Mouse (Mus musculus) midbrain, embryonic 15.5 days (tissue): ENCODE measurements around the gene Dlg2. TPM values are rescaled to one million over a fixed set of nuclear protein-coding genes. Genes with fewer than 3 reads are reported as not detected.

ENCODE experiments used
- ATAC-seq: fragments of 200-750 bp; cut with Nextera tagmentation; replicated peaks from 2 replicates; pipeline ENCODE4 v1.8.0; 2017; ENCODE audit warnings: moderate TSS enrichment
- H3K27ac ChIP-seq: fragments of 300-500 bp; sonication (generic); 2 replicates; pipeline ENCODE4 v1.5.1; 2015; ENCODE audit warnings: mild to moderate bottlenecking, inconsistent platforms
- H3K27me3 ChIP-seq: fragments of 300-500 bp; sonication (generic); replicated peaks from 2 replicates; pipeline ENCODE4 v1.6.1; 2015; ENCODE audit warnings: inconsistent platforms
- H3K36me3 ChIP-seq: fragments of 300-500 bp; sonication (generic); replicated peaks from 2 replicates; pipeline ENCODE4 v1.6.1; 2015; ENCODE audit warnings: inconsistent platforms
- H3K4me1 ChIP-seq: fragments of 300-500 bp; sonication (generic); 2 replicates; pipeline ENCODE4 v1.6.1; 2015; ENCODE audit warnings: inconsistent platforms
- H3K4me2 ChIP-seq: fragments of 300-500 bp; sonication (generic); 2 replicates; pipeline ENCODE4 v1.6.1; 2015; ENCODE audit warnings: inconsistent platforms, mild to moderate bottlenecking, moderate library complexity
- H3K4me3 ChIP-seq: fragments of 300-500 bp; sonication (generic); 2 replicates; pipeline ENCODE4 v1.5.1; 2015; ENCODE audit warnings: mild to moderate bottlenecking, inconsistent platforms
- H3K9ac ChIP-seq: fragments of 300-500 bp; sonication (generic); 2 replicates; pipeline ENCODE4 v1.6.1; 2015; ENCODE audit warnings: mild to moderate bottlenecking, inconsistent platforms
- H3K9me3 ChIP-seq: fragments of 300-500 bp; sonication (generic); 2 replicates; pipeline ENCODE4 v1.6.1; 2016; ENCODE audit warnings: inconsistent platforms
- WGBS: fragments of 180-500 bp; shearing (Covaris S2); methylation state at CpG from one replicate; pipeline ENCODE4 v1.1.7; 2015; ENCODE audit warnings: mixed read lengths; 5-methylcytosine and 5-hydroxymethylcytosine counted together
- polyA plus RNA-seq: library from polyadenylated mRNA; unstranded; fragments of >200 nt; fragmentation: Nextera tagmentation; extraction: Ambion mirVana; gene quantifications from 2 replicates; pipeline ENCODE4 v1.2.1, GENCODE M21; 2015

Gene Dlg2
- polyA plus RNA-seq, 1 experiment from 2014 or later: 28.8 TPM

- Histone ChIP-seq H3K9me3 (no peaks in the 10 kb centered on the region), H3K27me3 (no peaks in the 10 kb centered on the region), H3K4me1 (no peaks in the 10 kb centered on the region), H3K4me2 (no peak overlapping the region), H3K9ac (no peak overlapping the region), H3K27ac (no peak overlapping the region), H3K4me3 (no peak overlapping the region), H3K36me3 (no peaks in the 10 kb centered on the region)
- 0 out of 2 replicates have a peak, but pooled peaks have one; percentile 17 for ATAC-seq
- 43% methylated on average over 3 of the region's 3 CpGs for WGBS
Measured at GRCm38 (mm10) chr7:91514445-91514844, 1038.0 kb downstream of the Dlg2 start.

GRCm38 (mm10) chr7:91516225-91516624, 1039.8 kb downstream of the Dlg2 start:
- H3K4me2 ChIP-seq: no peak overlapping the region
- 65% methylated on average over 3 of the region's 3 CpGs for WGBS
- H3K27ac ChIP-seq: no peak overlapping the region
- H3K9me3 ChIP-seq: no peaks in the 10 kb centered on the region
- H3K9ac ChIP-seq: no peak overlapping the region
- 0 out of 2 replicates have a peak, but pooled peaks have one; percentile 30 for ATAC-seq
- H3K36me3 ChIP-seq: no peaks in the 10 kb centered on the region
- H3K27me3 ChIP-seq: no peaks in the 10 kb centered on the region
- H3K4me1 ChIP-seq: no peaks in the 10 kb centered on the region
- H3K4me3 ChIP-seq: no peak overlapping the region

- H3K36me3 ChIP-seq: no peaks in the 10 kb centered on the region
- no peaks in the 10 kb centered on the region for H3K9me3 ChIP-seq
- H3K4me2 ChIP-seq: no peak overlapping the region
- no peak overlapping the region for H3K27ac ChIP-seq
- WGBS: 96% methylated on average over 1 of the region's 1 CpGs
- ATAC-seq: no peak
- H3K9ac ChIP-seq: no peak overlapping the region
- H3K27me3 ChIP-seq: no peaks in the 10 kb centered on the region
- no peaks in the 10 kb centered on the region for H3K4me1 ChIP-seq
- no peak overlapping the region for H3K4me3 ChIP-seq
Measured at GRCm38 (mm10) chr7:91525859-91526258, 1049.4 kb downstream of the Dlg2 start.

GRCm38 (mm10) chr7:91542597-91543285, 1066.3 kb downstream of the Dlg2 start:
- peak; percentile 90 for ATAC-seq
- Histone ChIP-seq H3K4me3 (peak overlapping the region; percentile 46), H3K4me1 (peaks cover 5% of the 10 kb centered on the region; the same call in 1 of the 2 replicates), H3K27ac (peak overlapping the region; percentile 64), H3K4me2 (peak overlapping the region; percentile 63), H3K9ac (peak overlapping the region; percentile 46), H3K36me3 (no peaks in the 10 kb centered on the region), H3K27me3 (no peaks in the 10 kb centered on the region), H3K9me3 (no peaks in the 10 kb centered on the region)
- WGBS: under 1% methylated on average over 29 of the region's 29 CpGs

- peaks cover 5% of the 10 kb centered on the region; the same call in 1 of the 2 replicates for H3K4me1 ChIP-seq
- peak overlapping the region; percentile 64 for H3K27ac ChIP-seq
- H3K36me3 ChIP-seq: no peaks in the 10 kb centered on the region
- 35% methylated on average over 4 of the region's 4 CpGs for WGBS
- peak overlapping the region; percentile 46 for H3K4me3 ChIP-seq
- peak overlapping the region; percentile 63 for H3K4me2 ChIP-seq
- H3K27me3 ChIP-seq: no peaks in the 10 kb centered on the region
- H3K9ac ChIP-seq: peak overlapping the region; percentile 46
- peak; percentile 82 for ATAC-seq
- H3K9me3 ChIP-seq: no peaks in the 10 kb centered on the region
Measured at GRCm38 (mm10) chr7:91543286-91543650, 1066.8 kb downstream of the Dlg2 start.

- Histone ChIP-seq H3K27me3 (no peaks in the 10 kb centered on the region), H3K4me3 (no peak overlapping the region), H3K27ac (no peak overlapping the region), H3K4me2 (peak overlapping the region; percentile 63; the same call in 1 of the 2 replicates), H3K9ac (no peak overlapping the region), H3K36me3 (no peaks in the 10 kb centered on the region), H3K4me1 (peaks cover 5% of the 10 kb centered on the region; the same call in 1 of the 2 replicates), H3K9me3 (no peaks in the 10 kb centered on the region)
- WGBS: 82% methylated on average over 3 of the region's 3 CpGs
- no peak for ATAC-seq
Measured at GRCm38 (mm10) chr7:91544600-91544999, 1068.1 kb downstream of the Dlg2 start.

GRCm38 (mm10) chr7:91548796-91549195, 1072.3 kb downstream of the Dlg2 start:
- 53% methylated on average over 1 of the region's 1 CpGs for WGBS
- Histone ChIP-seq H3K36me3 (no peaks in the 10 kb centered on the region), H3K4me3 (no peak overlapping the region), H3K27ac (no peak overlapping the region), H3K27me3 (no peaks in the 10 kb centered on the region), H3K9me3 (no peaks in the 10 kb centered on the region), H3K4me2 (no peak overlapping the region), H3K9ac (no peak overlapping the region), H3K4me1 (no peaks in the 10 kb centered on the region)
- ATAC-seq: no peak

GRCm38 (mm10) chr7:91557582-91557981, 1081.1 kb downstream of the Dlg2 start:
- Histone ChIP-seq H3K36me3 (no peaks in the 10 kb centered on the region), H3K4me3 (no peak overlapping the region), H3K9ac (no peak overlapping the region), H3K4me1 (no peaks in the 10 kb centered on the region), H3K9me3 (no peaks in the 10 kb centered on the region), H3K4me2 (no peak overlapping the region), H3K27me3 (no peaks in the 10 kb centered on the region), H3K27ac (no peak overlapping the region)
- ATAC-seq: no peak

- Histone ChIP-seq H3K27ac (no peak overlapping the region), H3K36me3 (no peaks in the 10 kb centered on the region), H3K4me3 (no peak overlapping the region), H3K4me1 (no peaks in the 10 kb centered on the region), H3K4me2 (no peak overlapping the region), H3K9ac (no peak overlapping the region), H3K9me3 (no peaks in the 10 kb centered on the region), H3K27me3 (no peaks in the 10 kb centered on the region)
- ATAC-seq: no peak
Measured at GRCm38 (mm10) chr7:91567423-91567822, 1091.0 kb downstream of the Dlg2 start.

GRCm38 (mm10) chr7:91570969-91571368, 1094.5 kb downstream of the Dlg2 start:
- no peaks in the 10 kb centered on the region for H3K4me1 ChIP-seq
- no peak overlapping the region for H3K9ac ChIP-seq
- H3K27ac ChIP-seq: no peak overlapping the region
- no peak overlapping the region for H3K4me2 ChIP-seq
- H3K9me3 ChIP-seq: no peaks in the 10 kb centered on the region
- no peak overlapping the region for H3K4me3 ChIP-seq
- peak; percentile 66; the same call in 1 of the 2 replicates for ATAC-seq
- 87% methylated on average over 2 of the region's 2 CpGs for WGBS
- no peaks in the 10 kb centered on the region for H3K27me3 ChIP-seq
- H3K36me3 ChIP-seq: no peaks in the 10 kb centered on the region

GRCm38 (mm10) chr7:91572666-91573065, 1096.2 kb downstream of the Dlg2 start:
- WGBS: 68% methylated on average over 2 of the region's 2 CpGs
- Histone ChIP-seq H3K27ac (no peak overlapping the region), H3K9me3 (no peaks in the 10 kb centered on the region), H3K27me3 (no peaks in the 10 kb centered on the region), H3K9ac (no peak overlapping the region), H3K4me1 (no peaks in the 10 kb centered on the region), H3K36me3 (no peaks in the 10 kb centered on the region), H3K4me2 (no peak overlapping the region), H3K4me3 (no peak overlapping the region)
- ATAC-seq: peak; percentile 27; the same call in 1 of the 2 replicates

- Histone ChIP-seq H3K9me3 (no peaks in the 10 kb centered on the region), H3K27me3 (no peaks in the 10 kb centered on the region), H3K27ac (no peak overlapping the region), H3K36me3 (no peaks in the 10 kb centered on the region), H3K4me2 (no peak overlapping the region), H3K9ac (no peak overlapping the region), H3K4me1 (no peaks in the 10 kb centered on the region), H3K4me3 (no peak overlapping the region)
- no peak for ATAC-seq
Measured at GRCm38 (mm10) chr7:91573321-91573720, 1096.8 kb downstream of the Dlg2 start.

GRCm38 (mm10) chr7:91576216-91576615, 1099.7 kb downstream of the Dlg2 start:
- no peak for ATAC-seq
- no peak overlapping the region for H3K27ac ChIP-seq
- H3K4me2 ChIP-seq: no peak overlapping the region
- no peaks in the 10 kb centered on the region for H3K9me3 ChIP-seq
- H3K27me3 ChIP-seq: no peaks in the 10 kb centered on the region
- no peaks in the 10 kb centered on the region for H3K36me3 ChIP-seq
- H3K9ac ChIP-seq: no peak overlapping the region
- no peaks in the 10 kb centered on the region for H3K4me1 ChIP-seq
- WGBS: 89% methylated on average over 6 of the region's 6 CpGs
- no peak overlapping the region for H3K4me3 ChIP-seq
